Mouse (Mus musculus): ENCODE measurements around the gene Haspin. TPM values are rescaled to one million over a fixed set of nuclear protein-coding genes. Genes with fewer than 3 reads are reported as not detected.

The Haspin gene
- polyA plus RNA-seq, 1 experiment from 2014 or later: 1.6 TPM

DNA sequence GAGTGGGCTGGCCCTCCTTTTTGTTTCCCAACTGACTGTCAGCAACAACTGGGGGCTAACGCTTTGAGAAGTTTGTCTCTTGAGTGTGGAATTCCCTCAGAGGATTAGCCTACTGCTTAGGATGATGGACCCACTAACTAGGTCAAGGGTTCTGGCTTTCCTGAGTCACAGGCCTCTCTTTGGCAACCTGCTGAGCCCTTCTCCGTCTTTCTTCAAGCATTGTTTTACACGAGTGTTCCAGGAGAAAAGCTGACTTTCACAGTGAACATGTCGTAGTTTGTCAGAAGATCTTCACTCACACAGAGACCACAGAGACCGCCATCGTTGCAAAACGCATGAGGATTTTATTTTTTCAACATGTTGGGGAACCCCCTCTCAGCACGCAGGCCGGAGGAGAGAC lies 10.1 kb upstream of the Haspin start:
- Histone ChIP-seq H3K27ac (ENCODE audit: low read length) (no peak overlapping the region), H3K4me3 (ENCODE audit: low read depth, low read length) (no peak overlapping the region), H3K9me3 (replicated peaks; ENCODE audit: control insufficient read depth, low read length, poor library complexity, severe bottlenecking) (no peaks in the 10 kb centered on the region), H3K27me3 (ENCODE audit: control insufficient read depth, insufficient read depth, low read depth, low read length) (no peaks in the 10 kb centered on the region), H3K4me1 (ENCODE audit: control insufficient read depth, insufficient read depth, low read length) (no peaks in the 10 kb centered on the region), H3K36me3 (ENCODE audit: control insufficient read depth, insufficient read depth, low read length) (no peaks in the 10 kb centered on the region), H3K4me2 (ENCODE audit: low read length) (no peak overlapping the region), H3K9ac (ENCODE audit: low read depth, low read length) (no peak overlapping the region)
- ATAC-seq: no peak
- 67% methylated on average over 9 of the region's 9 CpGs for WGBS

DNA sequence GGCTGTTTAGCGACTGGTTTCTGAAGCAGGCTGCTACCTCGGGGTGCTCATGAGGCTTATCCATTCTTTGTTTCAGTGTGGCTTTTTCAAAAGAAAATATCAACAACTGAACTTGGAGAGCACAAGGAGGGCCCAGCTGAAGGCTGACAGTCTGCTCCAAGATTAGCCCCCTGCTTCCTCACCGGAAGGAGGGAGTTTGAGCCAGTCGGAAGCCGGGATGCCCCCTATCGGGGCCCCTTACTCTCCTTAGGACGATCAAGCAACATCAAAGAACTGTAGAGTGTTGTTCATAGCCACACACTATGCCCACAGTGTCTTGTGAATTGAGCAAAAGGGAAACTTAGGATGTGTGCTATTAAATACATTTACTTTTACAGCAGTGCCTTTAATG lies 8.9 kb upstream of the Haspin start:
- Histone ChIP-seq H3K36me3 (ENCODE audit: control insufficient read depth, insufficient read depth, low read length) (no peaks in the 10 kb centered on the region), H3K4me2 (ENCODE audit: low read length) (no peak overlapping the region), H3K27ac (ENCODE audit: low read length) (no peak overlapping the region), H3K4me1 (ENCODE audit: control insufficient read depth, insufficient read depth, low read length) (no peaks in the 10 kb centered on the region), H3K4me3 (ENCODE audit: low read depth, low read length) (no peak overlapping the region), H3K27me3 (ENCODE audit: control insufficient read depth, insufficient read depth, low read depth, low read length) (no peaks in the 10 kb centered on the region), H3K9me3 (replicated peaks; ENCODE audit: control insufficient read depth, low read length, poor library complexity, severe bottlenecking) (no peaks in the 10 kb centered on the region), H3K9ac (ENCODE audit: low read depth, low read length) (no peak overlapping the region)
- 62% methylated on average over 7 of the region's 7 CpGs for WGBS
- ATAC-seq: no peak

DNA sequence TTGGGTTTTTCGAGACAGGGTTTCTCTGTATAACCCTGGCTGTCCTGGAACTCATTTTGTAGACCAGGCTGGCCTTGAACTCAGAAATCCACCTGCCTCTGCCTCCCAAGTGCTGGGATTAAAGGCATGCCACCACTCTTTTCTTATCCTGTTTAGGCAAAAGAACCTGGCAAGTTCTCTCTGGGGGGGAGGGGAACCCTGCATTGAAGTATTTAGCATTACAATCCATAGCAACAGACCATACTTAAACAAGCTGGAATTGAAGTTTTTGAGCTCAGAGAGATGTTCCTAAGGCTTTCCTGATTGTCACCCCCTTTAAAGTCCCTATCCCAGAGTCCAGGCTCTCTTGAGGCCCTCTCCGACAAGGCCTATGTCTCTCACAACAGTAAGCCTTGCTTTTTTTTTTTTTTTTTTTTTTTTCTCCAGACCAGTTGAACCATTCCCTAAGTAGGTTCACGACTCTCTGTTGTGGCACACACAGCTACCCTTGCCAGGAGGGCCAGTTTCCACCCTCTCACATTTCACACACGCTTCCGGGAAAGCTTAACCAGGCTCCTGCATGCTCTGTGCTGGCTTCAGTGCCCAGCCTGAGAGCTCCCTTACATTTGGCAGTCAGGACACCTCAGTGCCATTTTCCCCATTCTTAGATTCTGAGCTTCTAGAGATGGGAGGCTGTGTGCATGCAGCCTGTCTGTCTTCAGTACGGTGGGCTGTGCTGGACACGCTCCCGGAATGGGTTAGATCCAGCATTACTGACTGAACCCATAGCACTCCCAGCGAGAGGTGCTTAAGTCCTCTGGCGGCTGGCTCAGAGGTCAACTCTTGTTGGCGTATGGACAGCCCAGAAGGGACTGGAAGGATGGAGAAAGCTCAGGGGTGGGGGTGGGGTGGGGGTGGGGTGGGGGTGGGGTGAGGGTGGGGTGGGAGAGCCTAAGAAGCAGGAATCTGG lies 8.2 kb upstream of the Haspin start:
- no peak overlapping the region for H3K9ac ChIP-seq (ENCODE audit: low read depth, low read length)
- WGBS: 55% methylated on average over 11 of the region's 11 CpGs
- ATAC-seq: no peak

DNA sequence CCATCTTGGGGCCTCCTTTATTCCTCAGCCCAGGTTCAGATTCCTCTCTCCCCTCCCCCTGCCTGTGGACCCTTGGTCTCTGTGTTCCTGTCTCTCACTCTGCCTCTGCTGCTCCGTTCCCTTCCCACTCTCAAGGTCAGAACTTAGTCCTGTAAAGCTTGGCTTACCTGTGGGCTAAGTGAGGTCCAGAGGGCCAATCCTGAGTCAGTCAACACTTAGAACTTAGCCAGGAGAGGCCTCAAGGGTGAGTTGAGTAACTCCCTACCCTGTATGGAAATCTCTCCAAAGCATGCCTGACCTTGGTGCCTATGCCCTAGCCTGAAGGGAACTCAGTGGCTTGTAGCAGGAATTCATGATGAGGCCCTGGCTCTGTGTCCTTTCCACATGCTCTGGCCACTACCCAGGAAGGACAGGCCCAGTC lies 6.2 kb upstream of the Haspin start:
- H3K4me3 ChIP-seq (ENCODE audit: low read depth, low read length): no peak overlapping the region
- no peak overlapping the region for H3K27ac ChIP-seq (ENCODE audit: low read length)
- no peaks in the 10 kb centered on the region for H3K27me3 ChIP-seq (ENCODE audit: control insufficient read depth, insufficient read depth, low read depth, low read length)
- H3K4me1 ChIP-seq (ENCODE audit: control insufficient read depth, insufficient read depth, low read length): no peaks in the 10 kb centered on the region
- no peak for ATAC-seq
- no peak overlapping the region for H3K9ac ChIP-seq (ENCODE audit: low read depth, low read length)
- no peak overlapping the region for H3K4me2 ChIP-seq (ENCODE audit: low read length)
- no peaks in the 10 kb centered on the region for H3K36me3 ChIP-seq (ENCODE audit: control insufficient read depth, insufficient read depth, low read length)
- WGBS: 50% methylated on average over 1 of the region's 1 CpGs
- no peaks in the 10 kb centered on the region for H3K9me3 ChIP-seq (replicated peaks; ENCODE audit: control insufficient read depth, low read length, poor library complexity, severe bottlenecking)

More for the DNA sequence above, 8.2 kb upstream of the Haspin start:
- Histone ChIP-seq H3K9me3 (replicated peaks; ENCODE audit: control insufficient read depth, low read length, poor library complexity, severe bottlenecking) (no peaks in the 10 kb centered on the region), H3K36me3 (ENCODE audit: control insufficient read depth, insufficient read depth, low read length) (no peaks in the 10 kb centered on the region), H3K4me2 (ENCODE audit: low read length) (no peak overlapping the region), H3K4me1 (ENCODE audit: control insufficient read depth, insufficient read depth, low read length) (no peaks in the 10 kb centered on the region), H3K27me3 (ENCODE audit: control insufficient read depth, insufficient read depth, low read depth, low read length) (no peaks in the 10 kb centered on the region), H3K27ac (ENCODE audit: low read length) (no peak overlapping the region), H3K4me3 (ENCODE audit: low read depth, low read length) (no peak overlapping the region)

DNA sequence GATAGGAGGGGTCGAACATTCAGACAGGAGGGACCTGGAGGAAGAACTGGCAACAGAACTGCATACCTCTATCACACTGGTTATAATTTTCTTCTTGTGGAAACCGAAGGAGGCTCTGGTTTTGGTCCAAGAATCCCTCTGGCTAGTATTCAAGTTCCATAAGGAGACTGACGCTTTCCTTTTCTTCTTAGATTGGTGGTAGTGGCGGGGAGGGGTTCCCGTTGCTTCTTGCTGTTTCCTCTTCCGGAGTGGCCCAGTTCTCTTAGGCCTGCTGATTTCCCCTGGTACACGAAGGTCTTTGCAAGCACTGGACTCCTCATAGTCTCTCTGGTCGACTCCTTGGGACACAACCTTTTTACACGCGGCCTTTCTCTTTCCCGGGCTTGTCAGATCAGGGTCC lies 978 bp downstream of the Haspin start:
- no peak overlapping the region for H3K27ac ChIP-seq (ENCODE audit: low read length)
- 44% methylated on average over 11 of the region's 11 CpGs for WGBS
- ATAC-seq: no peak
- H3K36me3 ChIP-seq (ENCODE audit: control insufficient read depth, insufficient read depth, low read length): no peaks in the 10 kb centered on the region
- H3K4me1 ChIP-seq (ENCODE audit: control insufficient read depth, insufficient read depth, low read length): peaks cover 8% of the 10 kb centered on the region; the same call in 1 of the 2 replicates
- peak overlapping the region; percentile 58 for H3K4me3 ChIP-seq (ENCODE audit: low read depth, low read length)
- no peaks in the 10 kb centered on the region for H3K27me3 ChIP-seq (ENCODE audit: control insufficient read depth, insufficient read depth, low read depth, low read length)
- no peaks in the 10 kb centered on the region for H3K9me3 ChIP-seq (replicated peaks; ENCODE audit: control insufficient read depth, low read length, poor library complexity, severe bottlenecking)
- no peak overlapping the region; the same call in 1 of the 2 replicates for H3K9ac ChIP-seq (ENCODE audit: low read depth, low read length)
- peak overlapping the region; percentile 91 for H3K4me2 ChIP-seq (ENCODE audit: low read length)

DNA sequence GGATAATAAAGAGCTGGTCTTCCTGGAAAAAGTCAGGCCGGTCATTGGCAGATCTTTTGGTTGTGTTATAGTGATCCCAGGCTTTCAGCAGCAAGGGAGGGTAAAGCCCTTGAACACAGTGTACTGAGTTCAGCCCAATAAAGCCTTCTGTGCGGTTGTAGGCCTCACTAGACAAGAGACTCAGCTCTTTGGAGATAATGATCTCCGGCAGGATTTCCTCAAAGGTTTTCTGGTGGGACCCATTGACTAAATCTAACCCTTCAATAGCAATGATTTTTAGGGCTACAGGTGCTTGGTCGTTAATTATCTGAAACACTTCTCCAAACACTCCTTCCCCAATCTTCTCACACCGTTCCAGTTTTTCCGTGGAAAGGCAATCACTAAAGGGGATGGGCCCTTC lies 1.5 kb downstream of the Haspin start:
- no peak overlapping the region for H3K27ac ChIP-seq (ENCODE audit: low read length)
- 90% methylated on average over 6 of the region's 6 CpGs for WGBS
- no peaks in the 10 kb centered on the region for H3K27me3 ChIP-seq (ENCODE audit: control insufficient read depth, insufficient read depth, low read depth, low read length)
- H3K9ac ChIP-seq (ENCODE audit: low read depth, low read length): no peak overlapping the region
- H3K4me2 ChIP-seq (ENCODE audit: low read length): no peak overlapping the region
- ATAC-seq: no peak
- no peaks in the 10 kb centered on the region for H3K36me3 ChIP-seq (ENCODE audit: control insufficient read depth, insufficient read depth, low read length)
- H3K9me3 ChIP-seq (replicated peaks; ENCODE audit: control insufficient read depth, low read length, poor library complexity, severe bottlenecking): no peaks in the 10 kb centered on the region
- no peak overlapping the region for H3K4me3 ChIP-seq (ENCODE audit: low read depth, low read length)
- H3K4me1 ChIP-seq (ENCODE audit: control insufficient read depth, insufficient read depth, low read length): peaks cover 8% of the 10 kb centered on the region; the same call in 1 of the 2 replicates

DNA sequence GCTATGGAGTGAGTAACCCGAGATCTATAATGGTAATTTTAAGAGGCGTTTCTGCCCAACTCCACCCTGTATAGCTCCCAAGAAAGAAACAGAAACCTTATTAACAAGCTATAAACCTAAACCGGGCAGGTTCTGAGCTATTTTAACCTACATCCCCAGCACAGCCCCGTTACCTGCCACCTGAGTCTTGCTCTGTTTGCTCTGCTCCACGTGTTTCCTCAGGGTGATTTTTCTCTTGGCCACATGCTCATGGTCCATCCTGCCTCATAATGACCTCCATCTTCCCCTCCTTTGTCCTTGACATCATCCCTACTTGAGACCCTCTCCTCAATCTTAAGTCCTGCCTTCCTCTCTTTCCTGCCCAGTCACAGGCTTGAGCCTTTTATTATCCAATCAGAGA lies 3.9 kb downstream of the Haspin start:
- Histone ChIP-seq H3K27ac (ENCODE audit: low read length) (no peak overlapping the region), H3K9ac (ENCODE audit: low read depth, low read length) (no peak overlapping the region), H3K27me3 (ENCODE audit: control insufficient read depth, insufficient read depth, low read depth, low read length) (no peaks in the 10 kb centered on the region), H3K4me1 (ENCODE audit: control insufficient read depth, insufficient read depth, low read length) (peaks cover 8% of the 10 kb centered on the region; the same call in 1 of the 2 replicates), H3K36me3 (ENCODE audit: control insufficient read depth, insufficient read depth, low read length) (no peaks in the 10 kb centered on the region), H3K4me3 (ENCODE audit: low read depth, low read length) (no peak overlapping the region), H3K4me2 (ENCODE audit: low read length) (no peak overlapping the region), H3K9me3 (replicated peaks; ENCODE audit: control insufficient read depth, low read length, poor library complexity, severe bottlenecking) (no peaks in the 10 kb centered on the region)
- ATAC-seq: no peak
- 97% methylated on average over 5 of the region's 5 CpGs for WGBS

DNA sequence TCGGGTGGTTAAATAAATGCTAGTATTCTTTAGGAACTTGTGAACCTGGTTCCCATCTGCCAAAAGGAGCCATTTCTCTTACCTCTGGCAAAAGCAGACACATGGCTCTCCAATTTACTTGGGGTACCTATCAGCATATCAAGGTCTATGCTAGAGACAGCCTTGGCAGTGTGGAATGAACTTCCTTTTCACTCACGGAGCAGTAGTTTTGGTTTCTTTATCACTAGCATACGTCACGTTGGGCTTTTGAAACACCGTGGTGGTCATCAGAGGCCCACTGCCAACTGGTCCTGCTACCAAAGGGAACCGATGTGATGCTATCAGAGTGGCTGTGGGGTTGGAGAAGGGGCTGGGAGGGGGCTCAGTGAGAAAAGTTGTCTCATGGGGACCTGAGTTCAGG lies 5.1 kb downstream of the Haspin start:
- H3K4me2 ChIP-seq (ENCODE audit: low read length): no peak overlapping the region
- H3K4me3 ChIP-seq (ENCODE audit: low read depth, low read length): no peak overlapping the region
- 96% methylated on average over 6 of the region's 6 CpGs for WGBS
- peaks cover 4% of the 10 kb centered on the region; the same call in 1 of the 2 replicates for H3K4me1 ChIP-seq (ENCODE audit: control insufficient read depth, insufficient read depth, low read length)
- no peak overlapping the region for H3K27ac ChIP-seq (ENCODE audit: low read length)
- no peaks in the 10 kb centered on the region for H3K27me3 ChIP-seq (ENCODE audit: control insufficient read depth, insufficient read depth, low read depth, low read length)
- no peak for ATAC-seq
- H3K9me3 ChIP-seq (replicated peaks; ENCODE audit: control insufficient read depth, low read length, poor library complexity, severe bottlenecking): no peaks in the 10 kb centered on the region
- no peaks in the 10 kb centered on the region for H3K36me3 ChIP-seq (ENCODE audit: control insufficient read depth, insufficient read depth, low read length)
- H3K9ac ChIP-seq (ENCODE audit: low read depth, low read length): no peak overlapping the region

DNA sequence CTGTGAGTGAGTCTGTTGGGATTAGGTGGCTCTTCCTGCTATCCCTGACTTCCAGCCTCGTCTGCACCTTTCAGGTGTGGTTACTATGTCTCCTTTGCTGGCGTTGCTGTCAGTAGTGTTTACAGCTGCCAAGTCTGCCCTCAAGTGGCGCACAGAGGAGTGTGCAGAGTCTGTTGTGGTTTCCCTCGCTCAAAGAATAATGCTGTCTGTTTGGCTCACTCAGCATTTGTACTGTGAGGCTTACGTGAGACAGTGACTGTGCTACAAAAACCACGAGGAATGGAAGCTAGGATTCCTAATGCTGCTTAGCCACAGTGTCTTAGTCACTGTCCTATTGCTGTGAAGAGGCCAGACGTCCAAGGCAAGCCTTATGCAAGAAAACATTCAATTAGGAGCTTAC lies 7.1 kb downstream of the Haspin start:
- WGBS: 84% methylated on average over 7 of the region's 7 CpGs
- Histone ChIP-seq H3K4me3 (ENCODE audit: low read depth, low read length) (no peak overlapping the region), H3K36me3 (ENCODE audit: control insufficient read depth, insufficient read depth, low read length) (no peaks in the 10 kb centered on the region), H3K9me3 (replicated peaks; ENCODE audit: control insufficient read depth, low read length, poor library complexity, severe bottlenecking) (no peaks in the 10 kb centered on the region), H3K9ac (ENCODE audit: low read depth, low read length) (no peak overlapping the region), H3K4me2 (ENCODE audit: low read length) (no peak overlapping the region), H3K27ac (ENCODE audit: low read length) (no peak overlapping the region), H3K4me1 (ENCODE audit: control insufficient read depth, insufficient read depth, low read length) (no peaks in the 10 kb centered on the region), H3K27me3 (ENCODE audit: control insufficient read depth, insufficient read depth, low read depth, low read length) (no peaks in the 10 kb centered on the region)
- no peak for ATAC-seq

Measured in midbrain, embryonic 16.5 days (tissue).